Mouse (Mus musculus) liver, adult 2 months (tissue): ENCODE results near the gene Klhl29. TPM values are rescaled to one million over a fixed set of nuclear protein-coding genes. Genes with fewer than 3 reads are reported as not detected.

Experiments used
- DNase-seq: peaks from one replicate; pipeline ENCODE4 v3.0.0-alpha.2; 2011; ENCODE audit warnings: low read depth, low spot score; ENCODE audit errors: extremely low read depth
- H3K27ac ChIP-seq: fragments of 200-500 bp; replicated peaks from 2 replicates; pipeline ENCODE4 v1.5.1; 2012; ENCODE audit warnings: low read depth, mild to moderate bottlenecking, control low read depth, inconsistent platforms, low read length; ENCODE audit not compliant: insufficient read depth
- H3K27me3 ChIP-seq: fragments of 200-500 bp; 2 replicates; pipeline ENCODE4 v1.6.1; 2012; ENCODE audit warnings: mild to moderate bottlenecking, moderate library complexity, low read length, inconsistent platforms; ENCODE audit not compliant: control insufficient read depth, insufficient read depth
- H3K36me3 ChIP-seq: fragments of 200-500 bp; 2 replicates; pipeline ENCODE4 v1.6.1; 2012; ENCODE audit warnings: low read length, inconsistent platforms; ENCODE audit not compliant: control insufficient read depth, insufficient read depth
- H3K4me1 ChIP-seq: fragments of 200-500 bp; 2 replicates; pipeline ENCODE4 v1.6.1; 2011; ENCODE audit warnings: low read length; ENCODE audit not compliant: control insufficient read depth, insufficient read depth
- H3K4me3 ChIP-seq: fragments of 200-500 bp; 2 replicates; pipeline ENCODE4 v1.5.1; 2011; ENCODE audit warnings: low read depth, mild to moderate bottlenecking, control low read depth, low read length, moderate library complexity; ENCODE audit not compliant: insufficient read depth
- H3K79me2 ChIP-seq: fragments of 200-500 bp; 2 replicates; pipeline ENCODE4 v1.6.1; 2012; ENCODE audit warnings: inconsistent platforms, mild to moderate bottlenecking, low read length, moderate library complexity; ENCODE audit not compliant: control insufficient read depth, insufficient read depth
- H3K9ac ChIP-seq: fragments of 200-500 bp; 2 replicates; pipeline ENCODE4 v1.6.1; 2012; ENCODE audit warnings: low read depth, mild to moderate bottlenecking, control low read depth, inconsistent platforms, low read length
- CTCF ChIP-seq: fragments of 200-500 bp; IDR thresholded peaks from 2 replicates; pipeline ENCODE4 v1.5.1; 2011; ENCODE audit warnings: low read depth, low read length, control low read depth
- POLR2A ChIP-seq: fragments of 200-500 bp; IDR thresholded peaks from 2 replicates; pipeline ENCODE4 v1.6.1; 2011; ENCODE audit warnings: low read length, control low read depth; ENCODE audit not compliant: insufficient read depth; ENCODE audit errors: extremely low read depth
- WGBS: fragments of 180-500 bp; shearing (Covaris S2); methylation state at CpG from one replicate; pipeline ENCODE4 v1.1.7; 2018; 5-methylcytosine and 5-hydroxymethylcytosine counted together
- polyA plus RNA-seq: library from polyadenylated mRNA; depleted of rRNA; stranded (reverse); fragments of >200 nt; gene quantifications from 2 replicates; pipeline ENCODE4 v1.2.3, GENCODE M21; 2012
- total RNA-seq: library from RNA; depleted of rRNA; stranded (reverse); fragments of >200 nt; gene quantifications from 2 replicates; pipeline ENCODE4 v1.2.3, GENCODE M21; 2014

Gene Klhl29
- total and polyA plus RNA-seq, 2 experiments = under 0.01 to 0.10 TPM

- Histone ChIP-seq H3K27ac (no peak overlapping the region), H3K36me3 (no peaks in the 10 kb centered on the region), H3K27me3 (no peaks in the 10 kb centered on the region), H3K9ac (no peak overlapping the region), H3K79me2 (no peaks in the 10 kb centered on the region), H3K4me1 (no peaks in the 10 kb centered on the region), H3K4me3 (no peak overlapping the region)
- WGBS = 76% methylated on average over 2 of the region's 2 CpGs
- TF ChIP-seq POLR2A (no peak), CTCF (no peak)
- no peak for DNase-seq
These were observed 267.7 kb downstream of the Klhl29 start for GRCm38 (mm10) chr12:5107795-5108194.

GRCm38 (mm10) chr12:5104422-5105052 is 270.9 kb downstream of the Klhl29 start:
- H3K4me3 ChIP-seq = no peak overlapping the region
- 81% methylated on average over 9 of the region's 9 CpGs for WGBS

GRCm38 (mm10) chr12:5101411-5102024 is 274.0 kb downstream of the Klhl29 start:
- WGBS = 71% methylated on average over 13 of the region's 13 CpGs
- no peaks in the 10 kb centered on the region for H3K79me2 ChIP-seq
- H3K27ac ChIP-seq = no peak overlapping the region
- DNase-seq = no peak
- H3K9ac ChIP-seq = no peak overlapping the region
- no peaks in the 10 kb centered on the region for H3K36me3 ChIP-seq
- no peaks in the 10 kb centered on the region for H3K27me3 ChIP-seq
- no peak overlapping the region for H3K4me3 ChIP-seq
- no peaks in the 10 kb centered on the region for H3K4me1 ChIP-seq
- no peak for TF ChIP-seq POLR2A
- no peak for TF ChIP-seq CTCF

More at GRCm38 (mm10) chr12:5104422-5105052, 270.9 kb downstream of the Klhl29 start:
- H3K27ac ChIP-seq = no peak overlapping the region
- no peak for DNase-seq
- no peaks in the 10 kb centered on the region for H3K27me3 ChIP-seq
- H3K9ac ChIP-seq = no peak overlapping the region
- H3K36me3 ChIP-seq = no peaks in the 10 kb centered on the region
- TF ChIP-seq CTCF = no peak
- no peak for TF ChIP-seq POLR2A
- H3K79me2 ChIP-seq = no peaks in the 10 kb centered on the region
- H3K4me1 ChIP-seq = no peaks in the 10 kb centered on the region

- H3K9ac ChIP-seq = no peak overlapping the region
- no peaks in the 10 kb centered on the region for H3K79me2 ChIP-seq
- H3K36me3 ChIP-seq = no peaks in the 10 kb centered on the region
- TF ChIP-seq CTCF = no peak
- TF ChIP-seq POLR2A = no peak
- H3K27me3 ChIP-seq = no peaks in the 10 kb centered on the region
- 79% methylated on average over 9 of the region's 9 CpGs for WGBS
- no peaks in the 10 kb centered on the region for H3K4me1 ChIP-seq
- no peak overlapping the region for H3K4me3 ChIP-seq
- no peak for DNase-seq
- no peak overlapping the region for H3K27ac ChIP-seq
These were observed 275.9 kb downstream of the Klhl29 start for GRCm38 (mm10) chr12:5099572-5099971.

GRCm38 (mm10) chr12:5088639-5089038 is 286.8 kb downstream of the Klhl29 start:
- 61% methylated on average over 1 of the region's 1 CpGs for WGBS

More at GRCm38 (mm10) chr12:5088639-5089038, 286.8 kb downstream of the Klhl29 start:
- no peaks in the 10 kb centered on the region for H3K79me2 ChIP-seq
- H3K27ac ChIP-seq = no peak overlapping the region
- H3K4me1 ChIP-seq = 0 out of 2 replicates have a peak, but pooled peaks cover 4% of the 10 kb centered on the region
- no peaks in the 10 kb centered on the region for H3K36me3 ChIP-seq
- no peak overlapping the region for H3K9ac ChIP-seq
- no peak for DNase-seq
- H3K4me3 ChIP-seq = no peak overlapping the region
- H3K27me3 ChIP-seq = no peaks in the 10 kb centered on the region
- TF ChIP-seq CTCF = no peak
- TF ChIP-seq POLR2A = no peak
